Comparison of ENCODE assay signal across 12 mouse cellular contexts in the genomic region with DNA sequence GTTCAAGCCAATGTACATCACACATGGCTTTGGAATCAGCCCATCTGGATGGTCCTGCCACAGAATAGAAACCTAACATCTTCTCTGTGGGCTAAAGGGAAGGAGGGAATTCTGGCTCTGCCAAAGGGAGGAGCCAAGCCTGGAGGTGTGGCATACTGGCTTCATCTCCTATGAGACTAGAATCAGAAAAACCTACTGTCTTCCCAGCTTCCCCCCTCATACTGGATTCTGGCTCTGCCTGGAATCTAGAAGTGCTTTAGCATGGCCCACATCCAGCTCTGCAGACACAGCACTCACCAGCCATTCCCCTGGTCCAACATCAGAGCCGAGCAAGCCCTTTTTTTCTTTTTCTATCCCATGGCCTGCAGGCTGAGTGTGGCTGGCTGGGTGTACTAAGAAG.
DNase-seq lines count a peak whose midpoint lies in the region; ATAC-seq lines count a peak whose summit lies in the region.
"Had no signal": no experiment of that assay in that cellular context is flagged by ENCODE, and none has a peak within 500 bp of the region (broad histone marks: within the 10 kb centered on the region; RNA-seq: fewer than 3 reads in every experiment).

No protein-coding gene starts in this region.

- no peak overlapping the region for H3K4me2 ChIP-seq in forebrain, embryonic 16.5 days (ENCODE audit: low read length)
- H3K4me2 ChIP-seq: midbrain, embryonic 12.5 days had no signal

- intact Hi-C loops in left cerebral cortex, postnatal 4 days (cut with DNase I): no loop called here

- H3K4me3 ChIP-seq in heart, embryonic 10.5 days: no peak overlapping the region
- no peak overlapping the region for H3K4me3 ChIP-seq in forebrain, embryonic 16.5 days (replicated peaks; ENCODE audit: low read length)
- H3K4me3 ChIP-seq: midbrain, embryonic 12.5 days had no signal

- peaks cover 44% of the 10 kb centered on the region for H3K27me3 ChIP-seq in heart, embryonic 10.5 days (ENCODE audit: insufficient read depth, poor library complexity, severe bottlenecking)
- H3K27me3 ChIP-seq in forebrain, embryonic 16.5 days (replicated peaks; ENCODE audit: control insufficient read depth, insufficient read depth, low read length): no peaks in the 10 kb centered on the region

- ATAC-seq in forebrain, embryonic 16.5 days: peak; percentile 59
- ATAC-seq: intestine, embryonic 16.5 days had no signal

- peaks cover 39% of the 10 kb centered on the region for H3K4me1 ChIP-seq in heart, embryonic 10.5 days
- H3K4me1 ChIP-seq in forebrain, embryonic 16.5 days (replicated peaks; ENCODE audit: control insufficient read depth, insufficient read depth, low read length): peaks cover 37% of the 10 kb centered on the region

- no peaks in the 10 kb centered on the region for H3K36me3 ChIP-seq in heart, embryonic 10.5 days
- no peaks in the 10 kb centered on the region for H3K36me3 ChIP-seq in forebrain, embryonic 16.5 days (ENCODE audit: control insufficient read depth, insufficient read depth)
- H3K36me3 ChIP-seq: midbrain, embryonic 12.5 days had no signal

- H3K9me3 ChIP-seq in heart, embryonic 10.5 days: no peaks in the 10 kb centered on the region
- no peaks in the 10 kb centered on the region for H3K9me3 ChIP-seq in forebrain, embryonic 16.5 days (ENCODE audit: control insufficient read depth, low read length)
- H3K9me3 ChIP-seq: midbrain, embryonic 12.5 days had no signal

- H3K27ac ChIP-seq in heart, embryonic 10.5 days: 0 out of 2 replicates have a peak overlapping the region, but pooled peaks have one; percentile 67
- no peak overlapping the region for H3K27ac ChIP-seq in forebrain, embryonic 16.5 days (ENCODE audit: low read length)
- H3K27ac ChIP-seq: midbrain, embryonic 12.5 days had no signal

- no peak overlapping the region for H3K9ac ChIP-seq in forebrain, embryonic 16.5 days (replicated peaks; ENCODE audit: low read depth, low read length)
- H3K9ac ChIP-seq: midbrain, embryonic 12.5 days had no signal

- no peak for DNase-seq in heart, embryonic 10.5 days (ENCODE audit: low spot score)
- no peak for DNase-seq in heart, adult 9 months (ENCODE audit: low spot score in 2 of 2)
- DNase-seq in left cerebral cortex, postnatal 4 days: peak; percentile 51
- DNase-seq in left cerebral cortex, adult 11 months (ENCODE audit: low spot score): no peak
- DNase-seq in NIH3T3 (ENCODE audit: low read depth) (peak; percentile 59), liver (no peak)
- DNase-seq: cerebellum, adult 9-11 months; heart, postnatal 10 days; right cerebral cortex, adult 18-20 months had no signal

- WGBS in heart, embryonic 10.5 days: 43% methylated on average over 1 of the region's 1 CpGs
- WGBS in forebrain, embryonic 16.5 days: 33% methylated on average over 1 of the region's 1 CpGs

Comparison
In these comparisons a context has a peak if more than half of its experiments do, and no peak if none do; other contexts are left out.
1. DNase-seq: peak in left cerebral cortex, postnatal 4 days (single experiment) and NIH3T3 (single experiment); none in heart, embryonic 10.5 days (single experiment), heart, adult 9 months (0 of 2), left cerebral cortex, adult 11 months (single experiment) and liver (single experiment).